Mouse (Mus musculus) kidney, postnatal 0 days (tissue): ENCODE data around the gene Rps12. TPM values are rescaled to one million over a fixed set of nuclear protein-coding genes. Genes with fewer than 3 reads are reported as not detected.
"Not testable (repeated sequence)": the region's sequence is repeated elsewhere in the genome, so short reads cannot be mapped to it uniquely, and the experiment has no call there.

Experiments used
- ATAC-seq: fragments of 200-750 bp; cut with Nextera tagmentation; replicated peaks from 2 replicates; pipeline ENCODE4 v1.8.0; 2017; ENCODE audit warnings: low read depth, moderate number of reproducible peaks, moderate TSS enrichment, moderate library complexity; ENCODE audit not compliant: low FRiP score
- DNase-seq: peaks from one replicate; pipeline ENCODE4 v3.0.0-alpha.2; 2016; ENCODE audit warnings: low spot score
- H3K27ac ChIP-seq: fragments of 300-500 bp; sonication (generic); 2 replicates; pipeline ENCODE4 v1.5.1; 2014; ENCODE audit warnings: mild to moderate bottlenecking
- H3K27me3 ChIP-seq: fragments of 300-500 bp; sonication (generic); 2 replicates; pipeline ENCODE4 v1.6.1; 2014; ENCODE audit warnings: low read length, mixed read lengths; ENCODE audit not compliant: insufficient read depth
- H3K36me3 ChIP-seq: fragments of 300-500 bp; sonication (generic); 2 replicates; pipeline ENCODE4 v1.6.1; 2014; ENCODE audit warnings: low read length, mixed read lengths; ENCODE audit not compliant: insufficient read depth
- H3K4me1 ChIP-seq: fragments of 300-500 bp; sonication (generic); replicated peaks from 2 replicates; pipeline ENCODE4 v1.6.1; 2014; ENCODE audit warnings: antibody characterized with exemption, low read length, mixed read lengths; ENCODE audit not compliant: insufficient read depth
- H3K4me2 ChIP-seq: fragments of 300-500 bp; sonication (generic); 2 replicates; pipeline ENCODE4 v1.6.1; 2014; ENCODE audit warnings: mild to moderate bottlenecking, low read length, moderate library complexity, mixed read lengths
- H3K4me3 ChIP-seq: fragments of 300-500 bp; sonication (generic); replicated peaks from 2 replicates; pipeline ENCODE4 v1.5.1; 2014; ENCODE audit warnings: low read depth, low read length
- H3K9ac ChIP-seq: fragments of 300-500 bp; sonication (generic); 2 replicates; pipeline ENCODE4 v1.6.1; 2014; ENCODE audit warnings: low read depth, low read length
- H3K9me3 ChIP-seq: fragments of 300-500 bp; sonication (generic); replicated peaks from 2 replicates; pipeline ENCODE4 v1.6.1; 2016; ENCODE audit warnings: low read length, inconsistent platforms, mixed read lengths
- CTCF ChIP-seq: IDR thresholded peaks from 2 replicates; pipeline ENCODE4 v1.5.1; 2016; ENCODE audit warnings: antibody characterized with exemption, low read depth, mild to moderate bottlenecking, moderate library complexity
- WGBS: fragments of 180-500 bp; shearing (Covaris S2); extraction: QIAGEN DNeasy Blood & Tissue Kit; methylation state at CpG from one replicate; pipeline ENCODE4 v1.1.7; 2014; 5-methylcytosine and 5-hydroxymethylcytosine counted together
- polyA plus RNA-seq: library from polyadenylated mRNA; unstranded; fragments of >200 nt; fragmentation: Nextera tagmentation; extraction: Ambion mirVana; gene quantifications from 2 replicates; pipeline ENCODE4 v1.2.1, GENCODE M21; 2015

Rps12 gene
- polyA plus RNA-seq, 1 experiment from 2014 or later, result 241 TPM

DNA sequence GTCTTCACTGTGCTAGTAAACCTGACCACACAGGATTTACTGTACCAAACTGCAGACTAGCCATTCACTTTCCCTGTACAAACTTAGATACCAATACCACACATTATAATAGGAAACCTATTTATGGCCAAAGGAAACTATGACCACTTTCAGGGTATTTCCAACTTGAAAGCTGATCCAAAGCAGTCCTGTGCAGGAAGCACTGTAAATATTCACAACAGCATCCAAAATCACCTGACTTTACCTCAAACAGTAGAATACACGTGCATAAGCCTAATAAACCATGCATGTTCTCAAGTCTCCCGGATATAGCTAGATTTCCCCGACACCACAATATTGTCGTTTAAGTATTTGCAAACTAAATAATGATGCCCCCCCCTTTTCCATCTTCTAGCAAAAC lies 1.0 kb downstream of the Rps12 start:
- H3K27ac ChIP-seq, result no peak overlapping the region
- DNase-seq, result no peak
- WGBS, result under 1% methylated on average over 4 of the region's 4 CpGs

GRCm38 (mm10) chr10:23785599-23785998 lies 1.5 kb downstream of the Rps12 start:
- not testable (repeated sequence) for H3K27ac ChIP-seq, DNase-seq, H3K27me3 ChIP-seq, H3K9me3 ChIP-seq, ATAC-seq
- H3K4me3 ChIP-seq, result peak overlapping the region; percentile 66
- H3K4me1 ChIP-seq, result peaks cover 15% of the 10 kb centered on the region
- peak overlapping the region; percentile 83 for H3K9ac ChIP-seq
- peak overlapping the region; percentile 81 for H3K4me2 ChIP-seq
- peaks cover 14% of the 10 kb centered on the region; the same call in 1 of the 2 replicates for H3K36me3 ChIP-seq
- WGBS, result 45% methylated on average over 7 of the region's 7 CpGs

More for the DNA sequence above, 1.0 kb downstream of the Rps12 start:
- Histone ChIP-seq H3K9ac (peak overlapping the region; percentile 83), H3K4me1 (peaks cover 15% of the 10 kb centered on the region), H3K27me3 (no peaks in the 10 kb centered on the region), H3K36me3 (peaks cover 14% of the 10 kb centered on the region; the same call in 1 of the 2 replicates), H3K4me3 (peak overlapping the region; percentile 66), H3K9me3 (no peaks in the 10 kb centered on the region), H3K4me2 (peak overlapping the region; percentile 81)
- no peak for TF ChIP-seq CTCF
- no peak for ATAC-seq

DNA sequence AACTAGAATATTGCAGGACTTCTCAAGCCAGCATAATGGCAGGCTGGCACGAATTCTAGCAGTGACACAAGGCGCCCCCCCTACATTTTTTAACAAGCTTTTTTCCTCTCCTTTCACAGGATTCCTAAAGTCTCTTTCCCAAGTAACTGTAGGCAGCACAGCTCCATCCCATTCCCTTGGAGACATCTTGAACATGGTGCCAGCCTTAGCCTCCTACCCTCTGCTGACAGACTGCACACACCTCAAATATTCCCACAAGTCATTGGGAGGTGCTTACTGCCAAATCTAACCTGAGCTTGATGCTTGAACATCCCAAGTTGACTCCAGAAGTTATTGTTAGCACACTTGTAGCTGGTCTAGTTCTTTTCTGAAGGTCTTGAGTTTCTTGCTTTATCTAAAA lies 3.0 kb downstream of the Rps12 start:
- no peak for TF ChIP-seq CTCF
- peaks cover 15% of the 10 kb centered on the region for H3K4me1 ChIP-seq
- H3K9ac ChIP-seq, result no peak overlapping the region
- no peaks in the 10 kb centered on the region for H3K27me3 ChIP-seq
- H3K27ac ChIP-seq, result no peak overlapping the region
- H3K36me3 ChIP-seq, result peaks cover 14% of the 10 kb centered on the region; the same call in 1 of the 2 replicates
- H3K9me3 ChIP-seq, result no peaks in the 10 kb centered on the region
- 54% methylated on average over 2 of the region's 2 CpGs for WGBS
- no peak overlapping the region for H3K4me3 ChIP-seq
- DNase-seq (no peak), ATAC-seq (no peak)
- no peak overlapping the region for H3K4me2 ChIP-seq

GRCm38 (mm10) chr10:23783493-23783884 lies 3.6 kb downstream of the Rps12 start:
- DNase-seq, result no peak
- Histone ChIP-seq H3K9me3 (no peaks in the 10 kb centered on the region), H3K4me2 (no peak overlapping the region), H3K36me3 (peaks cover 14% of the 10 kb centered on the region; the same call in 1 of the 2 replicates), H3K27ac (no peak overlapping the region), H3K9ac (no peak overlapping the region), H3K4me3 (no peak overlapping the region), H3K27me3 (no peaks in the 10 kb centered on the region), H3K4me1 (peaks cover 11% of the 10 kb centered on the region)
- no peak for ATAC-seq
- 26% methylated on average over 2 of the region's 2 CpGs for WGBS
- no peak for TF ChIP-seq CTCF

GRCm38 (mm10) chr10:23782855-23783492 lies 4.1 kb downstream of the Rps12 start:
- Histone ChIP-seq H3K4me3 (no peak overlapping the region), H3K4me1 (peaks cover 9% of the 10 kb centered on the region; the same call in 1 of the 2 replicates), H3K27me3 (no peaks in the 10 kb centered on the region), H3K36me3 (peaks cover 14% of the 10 kb centered on the region; the same call in 1 of the 2 replicates), H3K9me3 (no peaks in the 10 kb centered on the region), H3K27ac (no peak overlapping the region), H3K4me2 (no peak overlapping the region), H3K9ac (no peak overlapping the region)
- 43% methylated on average over 2 of the region's 2 CpGs for WGBS
- TF ChIP-seq CTCF, result no peak
- no peak for ATAC-seq
- DNase-seq, result no peak

- Histone ChIP-seq H3K9ac (no peak overlapping the region), H3K4me3 (no peak overlapping the region), H3K27me3 (no peaks in the 10 kb centered on the region), H3K4me1 (peaks cover 9% of the 10 kb centered on the region; the same call in 1 of the 2 replicates), H3K4me2 (no peak overlapping the region), H3K27ac (no peak overlapping the region), H3K36me3 (peaks cover 14% of the 10 kb centered on the region; the same call in 1 of the 2 replicates), H3K9me3 (no peaks in the 10 kb centered on the region)
- no peak for ATAC-seq
- no peak for TF ChIP-seq CTCF
- WGBS, result 80% methylated on average over 11 of the region's 11 CpGs
- DNase-seq, result no peak
Observed at GRCm38 (mm10) chr10:23781760-23782735, 5.0 kb downstream of the Rps12 start.
